Mouse (Mus musculus): ENCODE results near the gene Eif4a1. TPM values are rescaled to one million over a fixed set of nuclear protein-coding genes. Genes with fewer than 3 reads are reported as not detected.
A peak's percentile ranks its signal among the peaks of the same experiment; 100 is the strongest.

The Eif4a1 gene
- polyA plus RNA-seq (2016; fragmentation: Nextera tagmentation; extraction: Ambion mirVana), result 561 and 632 TPM in 2 replicates

DNA sequence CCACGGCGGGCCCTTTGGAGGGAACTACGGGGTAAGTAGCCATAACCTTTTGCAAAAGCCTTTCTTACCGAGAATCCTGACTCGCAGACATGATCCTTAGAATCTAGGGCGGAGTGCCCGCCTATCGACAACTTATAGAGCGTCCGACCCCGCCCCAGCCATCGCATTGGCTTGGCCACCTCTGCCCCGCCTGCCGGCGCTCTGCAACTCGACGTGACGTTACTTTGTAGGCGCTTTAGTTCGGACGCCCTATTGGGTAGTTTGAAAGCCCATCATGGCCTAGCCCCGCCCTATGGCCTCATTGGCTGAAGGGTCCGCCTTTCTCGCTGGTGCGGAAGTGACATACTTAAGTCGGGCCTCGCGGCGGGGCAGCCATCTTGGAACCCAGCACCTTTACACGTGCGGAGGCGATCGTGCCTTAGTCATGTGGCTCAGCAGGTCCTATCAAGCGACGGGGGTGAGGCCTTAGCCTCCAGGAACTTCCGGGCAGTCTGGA lies at the start of gene Eif4a1:
Eif4a1 (minus strand) TSS at position 213 of the 496 bp plus-strand sequence.
- H3K4me3 ChIP-seq, result peak within 1 kb of the TSS; percentile 100
- peak within 1 kb of the TSS; percentile 82 for H3K4me2 ChIP-seq (replicated peaks)
- peak within 1 kb of the TSS; percentile 97 for H3K27ac ChIP-seq
- H3K27me3 ChIP-seq, result no peaks in the 10 kb centered on the region
- peak; percentile 99 for ATAC-seq (ENCODE audit: insufficient number of reproducible peaks, insufficient read depth, low FRiP score, low TSS enrichment)
- H3K4me1 ChIP-seq, result peaks cover 15% of the 10 kb centered on the region
- peaks cover 78% of the 10 kb centered on the region for H3K36me3 ChIP-seq
- under 1% methylated on average over 36 of the region's 36 CpGs for WGBS
- H3K9ac ChIP-seq, result peak within 1 kb of the TSS; percentile 100
- no peaks in the 10 kb centered on the region for H3K9me3 ChIP-seq

DNA sequence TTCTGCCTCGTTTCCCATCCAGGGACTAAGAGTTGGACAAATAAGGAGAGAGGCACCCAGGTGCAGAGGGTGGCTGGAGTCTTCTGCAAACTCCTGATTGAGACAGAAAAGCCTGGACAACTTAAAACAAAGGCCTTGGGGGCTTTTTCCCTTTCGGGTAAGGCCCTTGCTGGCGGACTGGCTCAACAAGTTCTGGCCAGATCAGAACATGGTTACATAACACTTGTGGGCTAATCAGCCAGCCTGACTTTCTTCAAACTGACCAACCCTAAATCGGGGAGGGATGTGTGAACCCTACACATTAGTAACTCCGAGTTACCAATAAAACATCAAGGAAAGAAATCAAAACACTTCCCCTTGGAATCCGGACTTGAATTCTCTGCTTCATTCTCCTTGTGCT lies 48.6 kb upstream of the Eif4a1 start:
- Histone ChIP-seq H3K36me3 (no peaks in the 10 kb centered on the region), H3K9me3 (no peaks in the 10 kb centered on the region), H3K4me3 (no peak overlapping the region), H3K27me3 (no peaks in the 10 kb centered on the region), H3K4me2 (replicated peaks) (no peak overlapping the region), H3K27ac (no peak overlapping the region), H3K9ac (no peak overlapping the region), H3K4me1 (peaks cover 5% of the 10 kb centered on the region)
- ATAC-seq (ENCODE audit: insufficient number of reproducible peaks, insufficient read depth, low FRiP score, low TSS enrichment), result no peak
- 72% methylated on average over 6 of the region's 6 CpGs for WGBS

DNA sequence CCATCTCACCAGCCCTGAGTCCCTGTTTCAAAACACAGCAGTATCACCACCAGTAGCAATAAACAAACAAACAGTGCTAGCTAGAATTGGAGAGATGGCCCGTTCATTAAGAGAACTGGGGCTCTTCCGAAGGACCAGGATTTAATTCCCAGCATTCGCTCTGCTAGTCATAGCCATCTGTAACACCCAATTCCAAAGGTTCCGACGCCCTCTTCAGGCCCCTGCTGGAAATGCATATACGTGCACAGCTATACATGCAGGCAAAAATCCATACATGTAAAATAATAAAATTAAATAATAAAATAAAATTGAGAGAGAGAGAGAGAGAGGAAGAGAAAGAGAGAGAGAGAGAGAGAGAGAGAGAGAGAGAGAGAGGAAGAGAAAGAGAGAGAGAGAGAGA lies 47.2 kb upstream of the Eif4a1 start:
- Histone ChIP-seq H3K9me3 (no peaks in the 10 kb centered on the region), H3K27ac (no peak overlapping the region), H3K4me2 (replicated peaks) (no peak overlapping the region), H3K27me3 (no peaks in the 10 kb centered on the region), H3K9ac (no peak overlapping the region), H3K4me1 (peaks cover 18% of the 10 kb centered on the region), H3K4me3 (no peak overlapping the region), H3K36me3 (no peaks in the 10 kb centered on the region)
- no peak for ATAC-seq (ENCODE audit: insufficient number of reproducible peaks, insufficient read depth, low FRiP score, low TSS enrichment)
- 67% methylated on average over 6 of the region's 6 CpGs for WGBS

DNA sequence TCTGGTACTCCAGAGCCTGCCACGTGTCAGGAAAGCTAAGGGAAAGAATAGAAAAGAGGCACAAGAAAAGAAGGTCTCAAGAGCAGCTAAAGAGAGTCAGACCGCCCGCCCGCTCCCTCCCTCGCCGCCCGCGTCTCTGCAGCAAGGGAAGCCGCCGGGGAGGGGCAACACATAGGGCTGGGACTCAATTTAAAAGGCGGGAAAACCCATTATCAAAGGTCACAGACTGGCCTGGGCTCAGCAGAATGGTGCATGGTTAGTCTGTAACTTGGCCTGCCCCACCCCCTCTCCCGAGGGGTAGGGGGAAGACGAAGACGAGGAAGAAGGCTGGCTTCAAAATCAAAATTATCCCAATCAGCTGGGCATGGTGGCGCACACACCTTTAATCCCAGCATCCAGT lies 46.4 kb upstream of the Eif4a1 start:
- Histone ChIP-seq H3K27ac (no peak overlapping the region), H3K27me3 (no peaks in the 10 kb centered on the region), H3K4me2 (replicated peaks) (peak overlapping the region; percentile 28), H3K4me3 (no peak overlapping the region), H3K4me1 (peaks cover 21% of the 10 kb centered on the region), H3K9ac (0 out of 2 replicates have a peak overlapping the region, but pooled peaks have one; percentile 25), H3K36me3 (no peaks in the 10 kb centered on the region), H3K9me3 (no peaks in the 10 kb centered on the region)
- ATAC-seq (ENCODE audit: insufficient number of reproducible peaks, insufficient read depth, low FRiP score, low TSS enrichment), result no peak
- WGBS, result 16% methylated on average over 15 of the region's 15 CpGs

DNA sequence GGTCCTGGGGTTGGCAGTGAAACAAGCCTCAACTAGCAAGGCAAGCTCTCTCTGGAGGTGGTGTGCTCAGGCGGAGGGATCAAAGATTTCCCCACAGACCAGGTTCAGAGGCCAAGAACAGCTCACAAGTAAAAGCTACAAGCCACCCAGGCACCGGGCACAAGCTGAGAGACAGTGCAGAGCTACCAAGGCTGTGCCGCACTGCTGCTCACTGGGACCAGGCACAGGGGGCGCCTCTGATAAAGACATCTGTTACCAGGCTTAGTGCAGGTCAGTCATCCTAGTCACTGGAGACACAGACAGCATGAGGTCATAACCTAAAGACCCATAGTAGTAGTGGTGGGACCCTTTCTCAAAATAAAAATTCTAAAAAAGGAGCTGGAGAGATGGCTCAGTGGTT lies 44.7 kb upstream of the Eif4a1 start:
- WGBS, result 61% methylated on average over 4 of the region's 4 CpGs
- no peak overlapping the region for H3K4me2 ChIP-seq (replicated peaks)
- no peak overlapping the region for H3K27ac ChIP-seq

DNA sequence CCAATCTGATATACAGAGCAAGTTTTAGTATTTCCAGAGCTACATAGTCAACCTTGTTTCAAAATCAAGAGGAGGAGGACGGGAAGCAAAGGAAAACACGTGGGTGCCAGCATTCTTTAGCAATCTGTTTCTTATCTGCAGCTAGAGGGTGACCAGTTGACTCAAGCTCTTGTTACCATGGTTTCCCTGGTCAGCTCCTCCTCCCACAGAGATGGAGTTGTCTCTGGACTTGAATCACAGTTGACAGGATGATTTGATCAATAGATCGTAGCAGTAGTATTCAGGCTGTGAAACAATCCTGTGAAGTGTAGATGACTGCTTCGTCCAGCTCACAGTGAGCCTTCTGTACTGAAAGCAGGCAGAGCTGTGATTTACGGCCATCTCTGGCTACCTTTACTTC lies 43.7 kb upstream of the Eif4a1 start:
- Histone ChIP-seq H3K4me2 (replicated peaks) (no peak overlapping the region), H3K36me3 (no peaks in the 10 kb centered on the region), H3K27me3 (no peaks in the 10 kb centered on the region), H3K4me3 (no peak overlapping the region), H3K9ac (no peak overlapping the region), H3K9me3 (no peaks in the 10 kb centered on the region), H3K27ac (peak overlapping the region; percentile 50), H3K4me1 (peaks cover 26% of the 10 kb centered on the region)
- 13% methylated on average over 5 of the region's 5 CpGs for WGBS
- ATAC-seq (ENCODE audit: insufficient number of reproducible peaks, insufficient read depth, low FRiP score, low TSS enrichment), result no peak

More for the DNA sequence above, 44.7 kb upstream of the Eif4a1 start:
- Histone ChIP-seq H3K9me3 (no peaks in the 10 kb centered on the region), H3K4me1 (peaks cover 26% of the 10 kb centered on the region), H3K4me3 (no peak overlapping the region), H3K9ac (no peak overlapping the region), H3K27me3 (no peaks in the 10 kb centered on the region), H3K36me3 (no peaks in the 10 kb centered on the region)
- ATAC-seq (ENCODE audit: insufficient number of reproducible peaks, insufficient read depth, low FRiP score, low TSS enrichment), result no peak

DNA sequence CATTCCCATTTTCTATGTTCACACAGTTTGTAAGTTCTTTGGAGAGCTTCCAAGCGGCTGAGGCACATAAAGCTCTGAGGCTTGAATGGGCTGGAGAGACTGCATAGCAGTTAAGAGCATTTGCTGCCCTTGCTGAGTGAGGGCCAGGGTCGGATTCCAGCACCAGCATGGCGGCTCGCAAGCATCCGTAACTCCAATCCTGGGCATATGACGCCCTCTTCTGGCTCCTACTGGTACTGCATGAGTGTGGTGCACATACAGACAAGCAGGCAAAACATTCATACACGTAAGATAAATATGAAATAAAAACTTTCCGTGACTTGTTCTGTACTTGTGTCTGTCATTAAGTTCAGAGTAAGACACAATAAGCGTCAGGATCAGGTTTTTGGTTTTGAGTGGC lies 43.3 kb upstream of the Eif4a1 start:
- Histone ChIP-seq H3K4me3 (no peak overlapping the region), H3K4me1 (peaks cover 26% of the 10 kb centered on the region), H3K27ac (0 out of 2 replicates have a peak overlapping the region, but pooled peaks have one; percentile 50), H3K4me2 (replicated peaks) (no peak overlapping the region), H3K9ac (no peak overlapping the region), H3K9me3 (no peaks in the 10 kb centered on the region), H3K27me3 (no peaks in the 10 kb centered on the region), H3K36me3 (no peaks in the 10 kb centered on the region)
- WGBS, result 47% methylated on average over 9 of the region's 9 CpGs
- ATAC-seq (ENCODE audit: insufficient number of reproducible peaks, insufficient read depth, low FRiP score, low TSS enrichment), result no peak

DNA sequence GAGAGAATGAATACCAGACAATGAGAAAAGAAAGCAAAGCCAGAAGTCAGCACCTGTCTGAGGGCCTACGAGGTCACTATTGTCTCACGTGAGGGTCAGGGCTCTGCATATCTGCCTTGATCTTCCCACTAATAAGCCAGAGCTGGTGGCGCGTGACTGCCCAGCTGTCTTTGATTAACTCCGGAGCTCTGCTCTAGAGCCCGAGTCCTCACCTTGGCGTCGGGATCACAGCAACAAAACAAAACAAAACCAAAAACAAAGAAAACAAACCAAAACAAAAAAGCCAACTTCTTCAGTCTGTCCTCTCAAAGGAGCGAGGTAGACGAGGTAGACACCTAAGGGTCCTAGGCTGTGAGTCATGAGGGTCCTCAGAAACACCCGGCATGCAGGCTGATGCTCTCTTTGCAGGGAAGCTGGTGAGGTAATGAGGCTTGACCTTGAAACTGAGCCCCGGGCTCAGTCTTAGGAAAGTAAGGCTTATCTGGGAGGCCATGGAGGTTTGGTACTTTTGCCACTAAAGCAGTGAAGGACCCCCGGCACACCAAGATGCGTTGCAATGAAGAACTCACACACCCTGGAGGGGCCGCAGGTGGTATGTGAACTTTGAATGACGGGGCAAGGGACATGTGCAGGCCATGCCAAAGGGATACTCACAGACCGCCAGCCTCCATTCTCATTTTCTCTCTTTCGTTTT lies 42.6 kb upstream of the Eif4a1 start:
- Histone ChIP-seq H3K27me3 (no peaks in the 10 kb centered on the region), H3K27ac (0 out of 2 replicates have a peak overlapping the region, but pooled peaks have one; percentile 36), H3K4me3 (no peak overlapping the region), H3K4me1 (peaks cover 29% of the 10 kb centered on the region), H3K9ac (no peak overlapping the region), H3K9me3 (no peaks in the 10 kb centered on the region), H3K4me2 (replicated peaks) (no peak overlapping the region), H3K36me3 (no peaks in the 10 kb centered on the region)
- WGBS, result 36% methylated on average over 18 of the region's 18 CpGs
- no peak for ATAC-seq (ENCODE audit: insufficient number of reproducible peaks, insufficient read depth, low FRiP score, low TSS enrichment)

DNA sequence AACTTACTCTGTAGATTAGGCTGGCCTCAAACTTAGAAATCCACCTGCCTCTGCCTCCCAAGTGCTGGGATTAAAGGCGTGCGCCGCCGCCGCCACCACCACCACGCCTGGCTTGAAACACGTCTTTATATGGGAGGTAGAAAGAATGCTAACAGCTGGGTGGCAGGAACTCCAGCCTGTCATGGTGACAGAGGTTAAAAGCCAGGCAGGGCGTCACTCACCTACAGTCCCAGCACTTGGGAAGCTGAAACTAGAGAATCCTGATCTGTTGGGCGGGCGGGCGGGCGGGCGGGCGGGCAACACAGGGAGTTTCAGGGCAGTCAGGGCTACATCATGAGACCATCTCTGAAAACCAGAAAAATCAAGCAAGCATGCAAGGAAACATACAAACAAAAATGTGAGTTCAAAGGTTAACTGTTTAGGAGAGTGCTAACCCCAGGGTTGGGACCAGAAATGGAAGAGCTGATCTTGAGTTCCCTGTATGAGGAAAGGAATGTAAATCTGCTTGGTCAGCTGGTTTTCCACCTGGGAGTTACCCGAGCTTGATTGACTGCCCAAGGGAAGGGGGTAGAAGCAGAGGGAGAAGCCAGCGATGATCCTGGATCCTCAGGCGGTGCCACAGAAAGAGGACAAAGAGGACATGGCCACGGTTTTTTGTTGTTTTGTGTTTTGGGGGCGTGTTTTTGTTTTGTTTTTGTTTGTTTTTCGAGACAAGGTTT lies 40.9 kb upstream of the Eif4a1 start:
- Histone ChIP-seq H3K4me3 (no peak overlapping the region), H3K4me2 (replicated peaks) (no peak overlapping the region), H3K27me3 (no peaks in the 10 kb centered on the region), H3K9ac (no peak overlapping the region), H3K36me3 (no peaks in the 10 kb centered on the region), H3K9me3 (no peaks in the 10 kb centered on the region), H3K27ac (no peak overlapping the region), H3K4me1 (peaks cover 40% of the 10 kb centered on the region)
- 74% methylated on average over 20 of the region's 20 CpGs for WGBS
- ATAC-seq (ENCODE audit: insufficient number of reproducible peaks, insufficient read depth, low FRiP score, low TSS enrichment), result no peak

DNA sequence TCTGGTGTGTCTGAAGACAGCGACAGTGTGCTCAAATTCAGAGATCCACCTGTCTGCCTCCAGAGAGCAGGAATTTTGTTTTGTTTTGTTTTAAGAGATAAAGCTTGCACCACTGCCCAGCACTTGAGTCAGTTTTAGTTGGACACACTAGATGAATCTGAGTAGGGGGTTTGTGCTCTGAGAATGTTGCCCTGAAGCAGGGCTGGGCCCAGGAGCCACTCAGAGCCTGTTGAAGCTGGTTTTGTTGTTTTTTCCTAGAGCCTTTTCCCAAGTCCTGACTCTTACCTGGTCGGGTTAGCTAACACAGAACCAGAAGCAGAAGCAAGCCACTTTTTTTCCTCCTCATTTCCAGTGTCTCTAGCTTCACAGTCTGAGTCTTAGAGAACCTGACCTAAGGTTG lies 38.9 kb upstream of the Eif4a1 start:
- H3K4me2 ChIP-seq (replicated peaks), result no peak overlapping the region
- no peak overlapping the region for H3K4me3 ChIP-seq
- no peaks in the 10 kb centered on the region for H3K27me3 ChIP-seq
- no peak for ATAC-seq (ENCODE audit: insufficient number of reproducible peaks, insufficient read depth, low FRiP score, low TSS enrichment)
- WGBS, result 78% methylated on average over 2 of the region's 2 CpGs
- H3K36me3 ChIP-seq, result no peaks in the 10 kb centered on the region
- H3K27ac ChIP-seq, result no peak overlapping the region
- peaks cover 37% of the 10 kb centered on the region for H3K4me1 ChIP-seq
- no peak overlapping the region for H3K9ac ChIP-seq
- no peaks in the 10 kb centered on the region for H3K9me3 ChIP-seq

DNA sequence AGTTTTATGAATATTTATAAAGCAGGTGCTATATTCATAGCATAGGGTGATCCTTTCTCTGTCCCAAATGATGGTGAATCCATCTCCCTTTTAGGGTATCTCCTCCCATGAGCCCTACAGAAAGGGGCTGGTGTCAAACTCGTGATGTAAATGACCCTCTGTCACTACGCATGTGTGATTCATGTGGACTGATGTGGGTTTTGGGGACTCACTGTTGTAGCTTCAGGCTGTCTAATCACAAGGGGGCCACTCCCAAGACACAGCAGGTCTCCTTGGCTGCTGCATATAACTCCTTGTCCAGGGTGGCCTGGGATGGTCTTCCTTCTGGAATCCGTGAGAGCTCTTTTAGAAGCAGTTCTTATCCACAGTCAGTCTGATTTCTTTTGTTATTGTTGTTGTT lies 38.2 kb upstream of the Eif4a1 start:
- Histone ChIP-seq H3K4me2 (replicated peaks) (no peak overlapping the region), H3K4me1 (peaks cover 31% of the 10 kb centered on the region), H3K27me3 (no peaks in the 10 kb centered on the region), H3K9ac (no peak overlapping the region), H3K4me3 (no peak overlapping the region), H3K36me3 (no peaks in the 10 kb centered on the region), H3K27ac (no peak overlapping the region), H3K9me3 (no peaks in the 10 kb centered on the region)
- WGBS, result 75% methylated on average over 3 of the region's 3 CpGs
- no peak for ATAC-seq (ENCODE audit: insufficient number of reproducible peaks, insufficient read depth, low FRiP score, low TSS enrichment)
